Mouse (Mus musculus): Measurements from ENCODE around the gene Hcn2. TPM values are rescaled to one million over a fixed set of nuclear protein-coding genes. Genes with fewer than 3 reads are reported as not detected.

Hcn2 gene
- polyA plus RNA-seq, 1 experiment = 119 TPM

DNA sequence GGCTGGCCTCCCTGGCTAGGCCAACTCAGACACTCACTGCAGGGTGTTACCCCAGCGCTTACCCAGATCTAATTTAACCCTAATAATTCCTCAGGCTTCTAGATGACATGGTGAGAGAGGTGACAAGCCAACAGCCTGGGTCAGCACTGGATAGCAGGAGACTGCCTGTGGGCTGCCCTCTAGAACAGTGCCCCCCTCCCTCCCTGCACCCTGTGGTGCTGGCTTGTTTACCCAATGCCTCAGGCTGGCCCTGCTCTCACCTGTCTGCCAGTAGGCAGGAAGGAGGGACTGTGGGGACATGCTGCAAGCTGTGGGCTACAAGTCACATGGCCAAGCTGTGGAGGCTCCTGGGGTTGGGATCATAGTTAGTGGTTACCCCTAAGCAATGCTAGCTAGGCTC lies 9.3 kb upstream of the Hcn2 start:
- no peak for DNase-seq (ENCODE audit: extremely low spot score in 1 of 2, low spot score in 1 of 2)

DNA sequence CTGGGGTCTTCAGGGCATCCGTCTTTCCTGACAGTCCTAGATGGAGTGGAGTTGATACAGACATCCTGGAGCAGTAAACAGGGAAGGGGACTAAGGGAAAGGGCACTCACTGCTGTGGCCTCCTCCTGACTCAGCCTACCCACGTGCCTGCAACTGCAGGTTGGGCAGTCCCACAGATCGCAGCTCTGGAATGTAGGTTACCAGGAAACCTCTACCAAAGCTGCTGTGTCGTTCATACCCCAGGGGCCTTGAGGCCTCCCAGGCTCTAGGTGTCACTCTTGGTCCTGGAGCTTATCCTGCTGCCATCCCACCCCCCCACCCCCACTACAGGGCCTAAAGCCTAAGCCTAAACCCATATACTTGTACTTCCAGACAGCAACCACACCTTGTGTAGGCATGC lies 8.7 kb upstream of the Hcn2 start:
- no peak for DNase-seq (ENCODE audit: extremely low spot score in 1 of 2, low spot score in 1 of 2)

DNA sequence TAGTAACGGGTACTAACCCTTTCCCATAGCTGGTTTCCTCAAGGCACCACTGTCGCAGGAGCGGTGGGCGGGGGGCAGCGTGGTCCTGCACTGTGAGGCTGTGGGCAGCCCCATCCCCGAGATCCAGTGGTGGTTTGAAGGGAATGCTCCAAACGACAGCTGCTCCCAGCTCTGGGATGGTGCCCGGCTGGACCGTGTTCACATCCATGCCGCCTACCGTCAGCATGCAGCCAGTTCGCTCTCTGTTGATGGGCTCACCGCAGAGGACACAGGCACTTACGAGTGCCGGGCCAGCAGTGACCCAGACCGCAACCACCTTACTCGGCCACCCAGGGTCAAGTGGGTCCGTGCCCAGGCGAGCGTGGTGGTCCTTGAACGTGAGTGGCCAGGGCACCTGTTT lies 7.8 kb upstream of the Hcn2 start:
- DNase-seq (ENCODE audit: extremely low spot score in 1 of 2, low spot score in 1 of 2) = no peak

DNA sequence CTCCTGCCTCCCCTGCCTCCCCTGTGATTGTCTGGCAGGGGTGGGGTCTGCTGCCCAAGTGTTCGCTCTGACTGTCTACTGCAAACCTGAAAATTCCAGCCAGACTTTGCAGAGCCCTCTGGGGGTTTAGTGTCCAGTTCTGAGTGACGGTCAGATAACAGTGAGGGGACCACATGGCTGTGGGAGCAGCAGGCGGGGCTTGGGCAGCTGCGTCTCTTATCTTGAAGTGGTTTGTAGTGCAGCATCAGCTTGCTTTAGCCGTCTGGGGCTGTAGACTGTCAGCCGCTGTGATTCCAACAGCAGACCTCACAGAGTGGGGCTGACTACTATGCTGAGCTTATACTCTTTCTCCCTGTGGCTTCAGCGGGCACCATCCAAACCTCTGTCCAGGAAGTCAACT lies 7.1 kb upstream of the Hcn2 start:
- DNase-seq (ENCODE audit: extremely low spot score in 1 of 2, low spot score in 1 of 2) = no peak

DNA sequence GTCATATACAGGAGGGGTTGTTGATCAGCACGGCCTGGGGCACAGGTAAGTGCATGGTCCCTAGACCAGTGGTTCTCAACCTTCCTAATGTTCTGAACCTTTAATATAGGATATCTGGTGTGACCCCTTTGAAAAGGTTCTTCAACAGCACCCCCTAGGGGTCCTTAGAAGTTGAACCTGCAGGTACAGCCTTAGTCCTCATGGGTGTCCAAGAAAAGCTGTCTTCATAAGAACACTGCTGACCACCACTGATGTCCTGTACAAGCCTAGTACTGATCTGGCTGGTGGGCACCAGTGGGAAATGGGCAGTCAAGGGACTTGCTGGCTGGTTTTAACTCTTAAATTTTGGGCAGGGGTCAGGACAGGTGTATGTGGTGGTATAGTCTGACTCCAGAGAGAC lies 4.4 kb upstream of the Hcn2 start:
- DNase-seq (ENCODE audit: extremely low spot score in 1 of 2, low spot score in 1 of 2) = no peak

DNA sequence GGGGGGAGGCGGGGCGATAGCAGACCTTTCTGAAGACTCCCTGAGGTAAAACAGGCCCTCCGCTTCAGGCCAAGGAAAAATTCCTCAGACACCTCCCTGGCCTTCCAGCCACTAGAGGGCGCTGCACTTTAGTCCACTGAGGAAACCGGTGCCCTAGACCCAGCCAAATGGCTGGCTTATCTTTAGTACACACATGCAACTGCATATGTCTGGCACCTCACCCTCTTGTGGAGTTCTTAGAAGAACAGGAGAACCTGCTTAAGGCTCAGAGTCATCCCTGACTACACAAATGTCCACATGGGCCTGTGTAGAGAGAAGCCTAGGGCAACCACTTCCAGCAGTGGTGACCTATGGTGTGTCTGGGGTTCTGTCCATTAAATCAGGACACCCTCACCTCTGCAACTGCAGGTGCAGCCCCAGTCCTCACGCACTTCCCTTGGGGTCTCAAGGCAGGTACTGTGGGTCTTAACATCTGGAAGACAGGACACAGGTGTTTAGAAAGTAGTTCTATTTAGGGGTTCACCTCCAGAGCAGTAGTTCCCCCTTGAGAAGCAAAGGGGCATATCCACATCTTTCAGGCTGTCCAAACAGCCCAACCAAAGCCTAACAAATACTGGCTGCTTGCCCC lies 3.8 kb upstream of the Hcn2 start:
- DNase-seq (ENCODE audit: extremely low spot score in 1 of 2, low spot score in 1 of 2) = peak in 1 of 2 experiments; percentile 91

DNA sequence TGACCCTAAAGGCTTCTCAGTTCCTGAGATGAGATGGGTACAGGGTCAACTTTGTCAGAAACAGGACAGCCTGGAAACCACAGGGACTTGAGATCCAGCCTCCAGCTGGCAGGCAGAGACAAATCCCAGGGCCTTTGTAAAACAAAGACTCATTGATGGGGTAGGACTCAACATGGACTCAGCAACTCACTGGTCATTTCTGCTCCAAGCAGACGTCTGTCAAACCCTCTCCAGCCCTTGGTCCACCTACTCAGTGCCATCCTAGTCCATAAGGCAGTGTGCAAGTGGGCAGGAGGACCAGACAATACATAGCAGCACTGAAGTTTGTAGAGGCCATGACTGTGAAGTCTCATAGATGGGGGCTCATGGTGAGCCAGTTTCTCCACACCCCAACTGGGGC lies 3.3 kb upstream of the Hcn2 start:
- no peak for DNase-seq (ENCODE audit: extremely low spot score in 1 of 2, low spot score in 1 of 2)

DNA sequence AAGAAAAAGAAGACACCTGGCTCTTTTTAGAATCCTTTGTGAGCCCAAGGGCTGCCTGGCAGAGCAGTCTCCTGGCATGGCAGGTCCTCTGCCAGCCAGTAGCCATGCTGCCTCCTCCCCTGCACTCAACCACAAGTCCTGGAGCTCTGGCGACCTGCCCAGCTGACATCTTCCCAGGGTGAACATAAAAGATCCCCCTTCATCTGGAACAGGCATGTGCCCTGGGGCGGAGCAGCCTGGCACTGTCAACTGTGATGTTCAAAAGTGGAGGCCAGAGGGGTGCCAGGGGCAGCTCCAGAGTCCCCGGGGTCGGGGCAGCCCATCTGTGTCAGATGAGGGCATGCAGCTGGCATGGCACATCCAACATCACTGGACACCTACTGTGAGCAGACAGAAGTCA lies 1.4 kb upstream of the Hcn2 start:
- no peak for DNase-seq (ENCODE audit: extremely low spot score in 1 of 2, low spot score in 1 of 2)

DNA sequence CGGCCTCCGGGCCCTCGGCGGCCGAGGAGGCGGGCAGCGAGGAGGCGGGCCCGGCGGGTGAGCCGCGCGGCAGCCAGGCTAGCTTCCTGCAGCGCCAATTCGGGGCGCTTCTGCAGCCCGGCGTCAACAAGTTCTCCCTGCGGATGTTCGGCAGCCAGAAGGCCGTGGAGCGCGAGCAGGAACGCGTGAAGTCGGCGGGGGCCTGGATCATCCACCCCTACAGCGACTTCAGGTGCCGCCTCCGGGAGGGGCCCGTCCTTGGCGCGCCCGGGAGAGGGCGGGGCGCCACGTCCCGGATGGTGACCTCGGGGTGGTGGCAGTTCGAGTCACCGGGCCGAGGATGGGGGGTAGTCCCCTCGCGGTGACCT lies 538 bp downstream of the Hcn2 start:
- DNase-seq (ENCODE audit: extremely low spot score in 1 of 2, low spot score in 1 of 2) = peak in 1 of 2 experiments; percentile 64

DNA sequence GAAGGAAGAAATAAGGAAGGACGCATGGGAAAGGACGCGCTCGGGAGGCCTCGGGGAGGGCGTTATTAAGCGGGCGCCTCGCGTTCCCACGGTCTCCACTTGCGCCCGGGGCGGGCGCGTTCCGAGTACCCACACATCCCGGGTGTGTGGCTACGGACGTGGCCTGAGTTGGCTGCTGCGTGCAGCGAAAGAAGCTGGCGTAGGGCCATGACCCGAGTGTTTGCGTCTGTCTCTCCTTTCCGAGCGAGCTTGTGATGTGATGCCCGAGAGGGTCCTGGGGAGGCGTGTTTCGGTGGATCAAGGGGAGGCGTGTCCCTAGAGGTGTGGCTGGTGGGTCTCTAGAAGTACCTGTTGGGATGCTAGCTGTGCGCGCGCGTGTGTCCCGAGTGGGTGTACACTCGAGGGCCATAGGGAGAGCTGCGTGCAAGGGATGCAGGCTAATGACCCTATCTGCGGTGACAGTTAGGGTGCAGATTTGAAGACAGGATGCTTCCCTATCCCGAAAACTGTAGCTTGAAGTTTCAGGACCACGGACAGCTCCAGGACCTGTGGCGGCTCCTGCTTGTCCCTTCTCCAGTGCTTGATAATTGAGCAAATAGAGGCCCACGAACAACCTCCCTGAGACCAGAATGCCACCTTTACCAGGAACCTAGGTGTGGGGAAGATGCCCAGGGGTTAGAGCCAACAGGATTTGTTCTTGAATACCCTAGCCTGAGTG lies 1.4 kb downstream of the Hcn2 start:
- DNase-seq (ENCODE audit: extremely low spot score in 1 of 2, low spot score in 1 of 2) = no peak

DNA sequence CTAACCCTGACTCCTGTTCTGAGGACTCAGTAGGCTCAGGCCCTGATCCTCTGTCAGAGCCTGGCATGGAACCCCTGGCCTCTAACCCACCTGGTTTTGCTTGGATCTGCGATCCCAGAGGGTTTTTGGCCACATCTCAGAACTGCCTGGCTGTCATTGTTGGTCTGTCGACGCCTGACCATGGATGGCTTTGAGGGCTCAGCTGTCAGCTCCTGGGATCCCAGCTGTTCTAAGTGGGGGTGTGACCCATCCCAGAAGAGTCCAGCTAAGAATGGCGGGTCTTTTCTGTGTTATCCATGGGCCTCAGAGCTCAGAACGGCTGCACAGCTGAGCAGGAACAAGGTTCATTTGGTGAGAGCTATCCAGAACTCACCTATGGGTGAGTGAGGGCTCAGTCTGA lies 4.7 kb downstream of the Hcn2 start:
- no peak for DNase-seq (ENCODE audit: extremely low spot score in 1 of 2, low spot score in 1 of 2)

DNA sequence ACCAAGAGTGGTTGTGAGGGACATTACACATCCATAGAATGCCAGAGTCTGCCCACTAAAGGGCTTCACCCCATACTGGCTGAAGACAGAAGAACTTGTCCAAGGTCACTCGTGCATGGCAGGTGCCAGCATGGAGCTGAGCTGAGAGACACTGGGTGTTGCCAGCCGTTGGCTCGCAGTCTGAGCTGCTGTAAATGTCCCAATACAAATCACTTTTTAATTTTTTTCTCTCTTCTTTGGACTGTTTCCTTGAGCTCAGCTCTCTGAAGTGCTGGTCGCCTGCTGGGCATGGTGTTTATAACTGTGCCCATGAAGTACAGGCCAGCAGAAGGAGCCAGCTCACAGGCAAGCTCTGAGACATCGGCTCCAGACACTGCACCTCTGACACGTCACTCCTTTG lies 6.6 kb downstream of the Hcn2 start:
- DNase-seq (ENCODE audit: extremely low spot score in 1 of 2, low spot score in 1 of 2) = no peak

DNA sequence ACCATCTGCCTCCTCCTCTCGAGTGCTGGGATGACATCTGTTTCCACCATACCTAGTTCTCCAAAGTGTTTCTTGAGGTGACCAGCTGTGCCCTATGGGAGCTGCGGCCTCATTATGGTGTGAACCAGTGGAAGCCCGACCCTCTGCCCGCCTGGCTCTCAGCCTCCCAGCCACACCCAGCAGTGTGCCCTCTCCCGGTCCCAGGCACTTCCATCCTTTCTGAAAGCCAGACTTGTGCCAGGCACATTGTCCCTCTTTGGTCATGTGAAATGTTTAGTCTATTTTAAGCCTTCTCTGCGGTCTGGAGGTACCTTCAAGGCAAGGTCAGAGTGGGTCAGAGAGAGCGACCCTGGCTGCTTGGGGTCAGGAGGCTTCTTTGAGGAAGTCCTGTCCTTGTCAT lies 7.3 kb downstream of the Hcn2 start:
- no peak for DNase-seq (ENCODE audit: extremely low spot score in 1 of 2, low spot score in 1 of 2)

DNA sequence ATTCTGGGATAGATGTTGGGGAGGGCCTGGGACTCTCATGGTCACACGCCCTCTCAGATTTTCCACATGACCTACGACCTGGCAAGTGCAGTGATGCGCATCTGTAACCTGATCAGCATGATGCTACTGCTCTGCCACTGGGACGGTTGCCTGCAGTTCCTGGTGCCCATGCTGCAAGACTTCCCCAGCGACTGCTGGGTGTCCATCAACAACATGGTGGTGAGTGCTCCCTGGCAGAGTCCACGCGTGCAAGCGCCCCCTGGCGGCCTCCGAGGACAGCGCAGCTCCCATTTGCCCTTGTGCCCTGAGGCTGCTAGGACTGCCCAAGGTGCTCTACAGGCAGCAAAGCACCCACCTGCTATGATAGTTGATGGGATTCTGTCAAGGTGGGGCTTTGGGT lies 9.7 kb downstream of the Hcn2 start:
- peak in 1 of 2 experiments; percentile 53 for DNase-seq (ENCODE audit: extremely low spot score in 1 of 2, low spot score in 1 of 2)

DNA sequence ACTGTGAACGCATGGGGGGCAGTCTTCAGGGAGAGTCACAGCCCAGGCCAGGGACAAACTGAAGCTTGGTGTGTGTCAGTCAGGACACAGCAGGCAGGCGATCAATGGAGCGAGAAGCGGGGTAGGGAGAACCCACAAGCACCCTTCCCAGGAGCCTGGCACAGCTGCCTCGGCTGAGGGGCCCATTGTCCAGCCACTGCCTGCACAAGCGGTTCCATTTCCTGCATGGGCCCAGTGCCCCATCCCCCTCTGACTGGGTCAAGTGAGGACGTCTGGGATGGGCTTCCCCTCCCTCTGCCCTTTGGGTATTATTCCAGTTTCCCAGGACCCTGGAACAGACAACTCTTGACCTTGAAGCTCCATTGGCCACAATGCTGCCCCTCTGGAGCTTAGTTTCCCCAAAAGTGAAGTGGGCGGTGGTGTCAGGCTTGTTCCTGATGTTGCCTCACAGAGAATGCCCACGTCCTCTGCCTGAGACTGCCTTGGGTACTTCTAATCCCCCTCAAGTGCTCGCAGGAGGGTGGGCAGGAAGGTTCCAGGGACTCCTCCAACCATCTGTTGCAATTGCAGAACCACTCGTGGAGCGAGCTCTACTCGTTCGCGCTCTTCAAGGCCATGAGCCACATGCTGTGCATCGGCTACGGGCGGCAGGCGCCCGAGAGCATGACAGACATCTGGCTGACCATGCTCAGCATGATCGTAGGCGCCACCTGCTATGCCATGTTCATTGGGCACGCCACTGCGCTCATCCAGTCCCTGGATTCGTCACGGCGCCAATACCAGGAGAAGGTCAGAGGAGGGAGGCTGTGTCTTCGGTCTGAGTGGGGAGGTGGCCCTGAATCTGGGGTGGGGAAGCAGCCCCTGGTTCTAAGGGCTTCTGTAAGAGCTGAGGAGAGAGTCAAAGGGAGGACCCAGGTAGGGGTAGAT lies 12.2 kb downstream of the Hcn2 start:
- DNase-seq (ENCODE audit: extremely low spot score in 1 of 2, low spot score in 1 of 2) = peak in 1 of 2 experiments; percentile 70

DNA sequence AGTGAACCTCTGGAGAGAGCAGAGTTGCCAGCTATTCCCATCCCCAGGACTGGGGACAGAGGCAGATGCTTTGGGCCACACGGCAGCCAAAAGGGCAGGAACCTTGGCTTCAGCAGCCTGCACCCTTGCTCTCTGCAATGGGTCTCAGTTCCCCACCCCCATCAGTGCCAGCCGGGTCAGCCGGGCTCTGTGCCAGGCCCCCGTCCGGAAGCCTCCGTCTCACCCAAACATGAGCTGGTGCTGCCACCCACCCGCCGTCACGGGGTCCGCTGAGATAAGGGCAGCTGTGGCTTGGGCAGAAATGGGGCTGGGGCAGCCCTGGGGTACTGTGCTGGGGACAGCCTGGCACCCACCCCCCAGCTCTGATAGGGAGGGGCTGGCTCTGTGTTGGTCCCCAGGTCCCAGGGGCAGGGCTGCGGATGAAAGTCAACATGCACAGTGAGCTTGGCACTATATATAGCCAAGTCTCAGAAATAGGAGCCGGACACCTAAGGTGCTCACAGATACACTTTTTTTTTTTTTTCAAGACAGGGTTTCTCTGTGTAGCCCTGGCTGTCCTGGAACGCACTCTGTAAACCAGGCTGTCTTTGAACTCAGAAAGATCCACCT lies 13.0 kb downstream of the Hcn2 start:
- peak in 1 of 2 experiments; percentile 59 for DNase-seq (ENCODE audit: extremely low spot score in 1 of 2, low spot score in 1 of 2)

DNA sequence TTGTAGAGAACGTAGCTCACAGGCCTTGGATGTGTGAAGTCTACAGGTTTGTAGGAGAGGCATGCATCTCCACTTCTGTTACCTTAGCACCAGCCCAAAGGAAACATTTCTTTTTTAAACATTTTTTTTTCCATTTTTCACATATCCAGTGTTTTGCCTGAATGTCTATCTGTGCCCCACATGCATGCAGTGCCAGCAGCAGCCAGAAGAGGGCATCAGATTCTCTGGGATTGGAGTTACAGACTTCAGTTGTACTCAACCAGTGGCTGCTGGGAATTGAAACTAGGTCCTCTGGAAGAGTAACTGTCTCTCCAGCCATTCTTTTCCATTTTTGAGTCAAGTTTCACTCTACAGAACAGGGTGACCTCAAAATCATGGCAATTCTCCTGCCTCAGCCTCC lies 16.1 kb downstream of the Hcn2 start:
- DNase-seq (ENCODE audit: extremely low spot score in 1 of 2, low spot score in 1 of 2) = peak in 1 of 2 experiments; percentile 62

DNA sequence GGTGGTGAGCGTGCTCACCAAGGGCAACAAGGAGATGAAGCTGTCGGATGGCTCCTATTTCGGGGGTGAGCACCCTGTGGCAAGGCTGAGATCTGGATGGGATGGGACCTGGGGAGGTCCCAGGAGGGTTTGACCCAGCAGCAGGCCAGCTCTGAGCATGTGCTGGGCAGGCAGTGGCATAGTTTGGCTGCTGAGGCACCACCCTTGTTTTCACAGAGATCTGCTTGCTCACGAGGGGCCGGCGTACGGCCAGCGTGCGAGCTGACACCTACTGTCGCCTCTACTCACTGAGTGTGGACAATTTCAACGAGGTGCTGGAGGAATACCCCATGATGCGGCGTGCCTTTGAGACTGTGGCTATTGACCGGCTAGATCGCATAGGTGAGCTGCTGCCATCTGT lies 17.4 kb downstream of the Hcn2 start:
- DNase-seq (ENCODE audit: extremely low spot score in 1 of 2, low spot score in 1 of 2) = no peak

DNA sequence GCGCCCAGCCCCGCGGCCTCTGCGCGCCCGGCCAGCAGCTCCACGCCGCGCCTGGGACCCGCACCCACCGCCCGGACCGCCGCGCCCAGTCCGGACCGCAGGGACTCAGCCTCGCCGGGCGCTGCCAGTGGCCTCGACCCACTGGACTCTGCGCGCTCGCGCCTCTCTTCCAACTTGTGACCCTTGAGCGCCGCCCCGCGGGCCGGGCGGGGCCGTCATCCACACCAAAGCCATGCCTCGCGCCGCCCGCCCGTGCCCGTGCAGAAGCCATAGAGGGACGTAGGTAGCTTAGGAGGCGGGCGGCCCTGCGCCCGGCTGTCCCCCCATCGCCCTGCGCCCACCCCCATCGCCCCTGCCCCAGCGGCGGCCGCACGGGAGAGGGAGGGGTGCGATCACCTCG lies 18.9 kb downstream of the Hcn2 start:
- no peak for DNase-seq (ENCODE audit: extremely low spot score in 1 of 2, low spot score in 1 of 2)

DNA sequence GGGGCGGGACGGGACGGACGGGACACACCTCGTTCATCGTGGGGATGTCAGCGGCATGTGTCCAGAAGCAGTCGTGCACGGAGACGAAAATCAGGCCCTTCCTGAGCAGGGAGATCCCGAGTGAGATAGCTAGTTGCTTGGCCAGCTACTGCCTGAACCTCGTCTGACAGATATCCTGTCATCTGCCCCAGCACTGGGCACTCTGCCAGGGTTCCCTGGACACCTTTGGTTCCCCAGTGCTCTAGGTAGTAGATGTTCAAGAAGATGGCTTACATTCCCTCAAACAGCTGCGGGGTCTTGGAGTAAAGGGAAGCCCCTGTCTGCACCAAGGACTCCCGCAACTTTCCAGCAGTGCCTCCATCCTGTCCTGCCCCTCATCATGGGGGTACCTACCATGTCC lies 20.3 kb downstream of the Hcn2 start:
- DNase-seq (ENCODE audit: extremely low spot score in 1 of 2, low spot score in 1 of 2) = no peak

DNA sequence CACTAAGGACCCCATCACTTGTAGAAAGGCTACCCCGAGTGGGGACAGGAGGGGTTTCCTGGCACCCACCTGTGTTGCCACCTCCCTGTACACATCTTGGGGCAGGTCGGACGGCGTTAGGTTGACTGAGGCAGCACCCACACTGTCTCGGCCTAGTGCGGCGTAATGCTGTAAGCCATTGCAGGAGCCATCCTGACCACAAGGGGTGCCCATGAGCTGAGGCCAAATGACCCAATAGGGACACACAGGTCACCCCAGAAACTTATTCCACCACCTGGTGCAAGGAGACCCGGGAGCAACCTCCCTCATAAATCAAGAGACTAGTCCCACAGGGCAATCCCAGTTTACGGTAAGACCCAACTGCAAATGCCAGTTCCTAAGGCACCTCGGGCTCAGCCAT lies 21.8 kb downstream of the Hcn2 start:
- DNase-seq (ENCODE audit: extremely low spot score in 1 of 2, low spot score in 1 of 2) = no peak

Data from frontal cortex, adult 2 months (tissue).